Mouse (Mus musculus) cortical plate, adult 2 months (tissue): ENCODE data around the gene Pnkd.

Experiments used
- CTCF ChIP-seq: fragments of 200-500 bp; IDR thresholded peaks from 2 replicates; pipeline ENCODE4 v1.5.1; 2011; ENCODE audit warnings: mild to moderate bottlenecking, control low read depth, low read length; ENCODE audit not compliant: insufficient read depth; ENCODE audit errors: extremely low read depth
- POLR2A ChIP-seq: fragments of 200-500 bp; IDR thresholded peaks from 2 replicates; pipeline ENCODE4 v1.6.1; 2011; ENCODE audit warnings: mild to moderate bottlenecking, low read length, control low read depth; ENCODE audit not compliant: insufficient read depth; ENCODE audit errors: extremely low read depth

- TF ChIP-seq POLR2A (no peak), CTCF (no peak)
These were observed 98.7 kb downstream of the Pnkd start for GRCm38 (mm10) chr1:74383385-74383784.
